Comparison of ENCODE assay signal across 15 mouse cellular contexts in the genomic region with DNA sequence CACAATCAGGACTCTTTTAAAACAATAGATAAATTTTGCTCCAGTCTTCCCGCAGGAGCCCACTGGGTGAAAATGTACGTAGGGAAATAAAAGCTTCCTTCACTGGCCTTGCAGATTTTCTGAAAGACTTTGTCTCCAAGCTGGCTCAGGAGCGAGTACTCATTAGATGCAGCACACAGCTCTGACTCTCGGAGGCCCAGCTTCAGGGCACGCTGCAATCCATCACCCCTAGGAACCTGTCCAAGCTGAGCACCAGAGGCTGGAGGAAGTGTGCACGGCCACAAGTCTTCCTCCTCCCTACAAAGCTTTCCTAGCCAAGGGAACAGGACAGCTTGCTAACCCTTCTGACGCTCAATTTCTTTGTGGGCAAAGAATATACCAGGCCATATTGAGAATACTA. TPM values are rescaled to one million over a fixed set of nuclear protein-coding genes. Genes with fewer than 3 reads are reported as not detected.
DNase-seq lines count a peak whose midpoint lies in the region; ATAC-seq and TF ChIP-seq lines count a peak whose summit lies in the region.
"Had no signal": no experiment of that assay in that cellular context is flagged by ENCODE, and none has a peak within 500 bp of the region (broad histone marks: within the 10 kb centered on the region; RNA-seq: fewer than 3 reads in every experiment).

No protein-coding gene starts in this region.

- no peaks in the 10 kb centered on the region for H3K4me1 ChIP-seq in liver, postnatal 0 days (ENCODE audit: insufficient read depth)
- H3K4me1 ChIP-seq: limb, embryonic 12.5 days had no signal

- no peak overlapping the region for H3K4me3 ChIP-seq in liver, postnatal 0 days (ENCODE audit: low read depth, low read length)
- H3K4me3 ChIP-seq: embryonic facial prominence, embryonic 12.5 days; heart, embryonic 15.5 days; limb, embryonic 12.5 days had no signal

- no peak for ATAC-seq in liver, postnatal 0 days

- DNase-seq in gastrocnemius, postnatal 14 days, result peak; percentile 33
- DNase-seq in gastrocnemius, adult 18-20 months (ENCODE audit: low spot score), result no peak
- DNase-seq in testis, postnatal 14 days (ENCODE audit: low spot score), result peak; percentile 30
- no peak for DNase-seq in testis, postnatal 10 days (ENCODE audit: low spot score)
- DNase-seq in mesoderm, embryonic 11.5 days (ENCODE audit: low read depth, low spot score), result peak; percentile 61
- no peak for DNase-seq in liver, postnatal 0 days
- DNase-seq in heart, postnatal 10 days, result no peak
- no peak for DNase-seq in cerebellum, adult 8-10 months
- DNase-seq: cerebellum, adult 2 months; kidney, adult 18-20 months; lung, adult 18-20 months; spleen, adult 18-20 months had no signal

- H3K4me2 ChIP-seq in liver, postnatal 0 days (ENCODE audit: low read depth, low read length), result no peak overlapping the region
- H3K4me2 ChIP-seq: embryonic facial prominence, embryonic 12.5 days; heart, embryonic 15.5 days; limb, embryonic 12.5 days had no signal

- intact Hi-C loops in gastrocnemius, postnatal 14 days (cut with DNase I; ENCODE audit: low total_unique reads), result no loop called here
- intact Hi-C loops in heart, postnatal 10 days (cut with DNase I), result no loop called here

- no peak for TF ChIP-seq CTCF in liver, postnatal 0 days (IDR thresholded peaks at IDR 0.05; ENCODE audit: low read depth)

- no peak overlapping the region for H3K9ac ChIP-seq in liver, postnatal 0 days (replicated peaks)
- H3K9ac ChIP-seq: embryonic facial prominence, embryonic 12.5 days; heart, embryonic 15.5 days; limb, embryonic 12.5 days had no signal

- no peaks in the 10 kb centered on the region for H3K36me3 ChIP-seq in liver, postnatal 0 days (replicated peaks; ENCODE audit: insufficient read depth, low read length)
- H3K36me3 ChIP-seq: embryonic facial prominence, embryonic 12.5 days; heart, embryonic 15.5 days; limb, embryonic 12.5 days had no signal

- WGBS in liver, postnatal 0 days (ENCODE audit: insufficient replicate concordance), result 39% methylated on average over 7 of the region's 7 CpGs

- H3K27ac ChIP-seq in liver, postnatal 0 days (ENCODE audit: low read depth), result no peak overlapping the region
- H3K27ac ChIP-seq: embryonic facial prominence, embryonic 12.5 days; heart, embryonic 15.5 days; limb, embryonic 12.5 days had no signal

- H3K9me3 ChIP-seq in liver, postnatal 0 days (ENCODE audit: low read length), result no peaks in the 10 kb centered on the region
- H3K9me3 ChIP-seq: embryonic facial prominence, embryonic 12.5 days; heart, embryonic 15.5 days; limb, embryonic 12.5 days had no signal

- no peak for TF ChIP-seq EP300 in liver, postnatal 0 days (IDR thresholded peaks at IDR 0.05; ENCODE audit: low read depth)

- H3K27me3 ChIP-seq in liver, postnatal 0 days (ENCODE audit: insufficient read depth, low read length), result no peaks in the 10 kb centered on the region
- H3K27me3 ChIP-seq: embryonic facial prominence, embryonic 12.5 days had no signal

RNA-seq across cellular contexts. Expression of a gene that starts 38.9 kb away (rescaled TPM):
- 10 to 100 TPM; 53.4 to 73.5 TPM for total RNA-seq in gastrocnemius, postnatal 14 days (2021)
- total RNA-seq in gastrocnemius, adult 18-20 months (2021), result 10 to 100 TPM; 42.0 to 54.6 TPM
- polyA plus RNA-seq in liver, postnatal 0 days (2015; fragmentation: Nextera tagmentation; extraction: Ambion mirVana), result 0.12 TPM in 2 replicates
- total RNA-seq in heart, postnatal 10 days (2021), result 10 to 100 TPM; 40.6 to 50.4 TPM

Comparison
In these comparisons a context has a peak if more than half of its experiments do, and no peak if none do; other contexts are left out.
1. DNase-seq: peak in gastrocnemius, postnatal 14 days (single experiment), testis, postnatal 14 days (single experiment) and mesoderm, embryonic 11.5 days (single experiment); none in gastrocnemius, adult 18-20 months (single experiment), testis, postnatal 10 days (single experiment), liver, postnatal 0 days (single experiment), heart, postnatal 10 days (0 of 2) and cerebellum, adult 8-10 months (single experiment).